Mouse (Mus musculus) spleen, postnatal 14 days (tissue): ENCODE measurements around the gene Ammecr1.

Source experiments
- DNase-seq, 2 experiments: peaks; one replicate each; pipeline ENCODE4 v3.0.0; 2021 to 2022; ENCODE audit warnings: low spot score in 2 of 2

Gene Ammecr1

GRCm38 (mm10) chrX:142829267-142829666 is 137.3 kb downstream of the Ammecr1 start:
- no peak for DNase-seq

GRCm38 (mm10) chrX:142828184-142828908 is 138.2 kb downstream of the Ammecr1 start:
- DNase-seq = no peak

- no peak for DNase-seq
These were observed 138.9 kb downstream of the Ammecr1 start for GRCm38 (mm10) chrX:142827644-142828043.

- DNase-seq = no peak
These were observed 141.2 kb downstream of the Ammecr1 start for GRCm38 (mm10) chrX:142825309-142825708.

GRCm38 (mm10) chrX:142821846-142822245 is 144.7 kb downstream of the Ammecr1 start:
- no peak for DNase-seq

- no peak for DNase-seq
These were observed 145.3 kb downstream of the Ammecr1 start for GRCm38 (mm10) chrX:142821239-142821638.

GRCm38 (mm10) chrX:142818057-142818682 is 148.4 kb downstream of the Ammecr1 start:
- DNase-seq = peak in 1 of 2 experiments; percentile 24

GRCm38 (mm10) chrX:142813146-142813545 is 153.4 kb downstream of the Ammecr1 start:
- DNase-seq = no peak

- peak in 1 of 2 experiments; percentile 15 for DNase-seq
These were observed 158.1 kb downstream of the Ammecr1 start for GRCm38 (mm10) chrX:142808411-142808810.

- DNase-seq = no peak
These were observed 159.9 kb downstream of the Ammecr1 start for GRCm38 (mm10) chrX:142806620-142807061.

GRCm38 (mm10) chrX:142806126-142806525 is 160.4 kb downstream of the Ammecr1 start:
- no peak for DNase-seq

GRCm38 (mm10) chrX:142804596-142804995 is 161.9 kb downstream of the Ammecr1 start:
- DNase-seq = no peak
